Mouse (Mus musculus) layer of hippocampus, postnatal 14 days (tissue): Measurements from ENCODE around the gene Nktr. TPM values are rescaled to one million over a fixed set of nuclear protein-coding genes. Genes with fewer than 3 reads are reported as not detected.

ENCODE experiments used
- DNase-seq, 2 experiments: peaks; one replicate each; pipeline ENCODE4 v3.0.0; 2021 to 2022; ENCODE audit warnings: low spot score in 2 of 2, mixed read lengths in 1 of 2
- long read RNA-seq, 2 experiments: library from polyadenylated mRNA; stranded (forward); transcript quantifications; one replicate each; pipeline ENCODE4 v2.0.0; 2021
- total RNA-seq, 2 experiments: library from RNA; stranded (reverse); gene quantifications; 2 replicates each; pipeline ENCODE4 v1.2.3; 2021

Gene Nktr
- 100 to 1,000 TPM; 105 to 121 TPM for total RNA-seq
- long read RNA-seq, experiment 1, partial matches to known transcripts, result 1 of 1 reads
- long read RNA-seq, experiment 1, other reads (novel, unspliced or antisense), result 0 of 1 reads
- long read RNA-seq, experiment 2, partial matches to known transcripts, result 1 of 4 reads
- long read RNA-seq, experiment 2, other reads (novel, unspliced or antisense), result 3 of 4 reads

DNA sequence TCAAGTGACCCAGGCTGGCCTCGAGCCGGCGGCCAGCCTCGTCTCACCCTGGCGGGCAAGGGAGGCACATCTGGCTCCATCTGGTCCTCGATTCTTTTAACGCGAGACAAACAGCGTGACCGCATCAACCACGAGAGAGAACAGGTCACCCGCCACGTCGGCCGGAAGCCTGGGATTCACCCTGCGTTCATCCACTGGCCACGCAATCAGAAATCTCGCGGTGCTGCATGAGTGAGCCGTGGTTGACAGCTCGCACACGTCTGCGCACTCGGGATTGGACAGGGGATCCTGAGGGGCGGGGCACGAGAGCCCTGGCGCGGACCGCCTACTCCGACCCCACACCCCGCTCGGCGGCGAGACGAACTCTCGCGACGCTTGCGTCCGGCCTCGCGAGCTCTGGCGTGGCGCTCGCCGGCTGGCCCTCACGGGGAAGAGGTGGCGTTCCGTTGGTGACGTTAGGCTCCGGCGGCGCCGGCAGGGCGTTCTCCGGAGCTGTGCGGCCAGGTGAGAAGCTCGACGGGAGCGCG lies at the start of gene Nktr:
Gene Nktr (plus strand): TSS at position 378 of the 527 bp plus-strand sequence.
- peak; percentile 96 to 98 for DNase-seq

DNA sequence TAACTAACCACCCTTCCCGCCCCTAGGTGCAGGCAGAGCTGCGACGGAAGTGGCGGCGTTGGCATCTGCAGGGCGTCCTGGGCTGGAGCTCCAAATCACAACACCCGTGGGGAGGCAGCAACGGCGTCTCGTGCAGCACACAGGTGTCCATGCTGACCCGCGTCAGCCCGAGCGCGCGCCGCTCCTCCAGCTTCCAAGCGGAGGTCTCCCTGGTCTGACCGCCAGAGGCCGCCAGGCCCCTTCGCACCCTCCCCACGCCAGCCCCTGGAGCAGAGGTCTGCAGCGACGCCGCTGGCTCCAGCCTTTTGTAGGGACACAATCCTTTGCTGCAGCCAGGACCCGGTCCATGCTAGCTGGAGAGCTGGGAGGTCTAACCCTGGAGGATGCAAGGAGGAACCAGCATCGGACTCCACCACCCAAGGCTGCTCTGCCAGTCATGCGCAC lies 49.6 kb upstream of the Nktr start:
- DNase-seq, result no peak

DNA sequence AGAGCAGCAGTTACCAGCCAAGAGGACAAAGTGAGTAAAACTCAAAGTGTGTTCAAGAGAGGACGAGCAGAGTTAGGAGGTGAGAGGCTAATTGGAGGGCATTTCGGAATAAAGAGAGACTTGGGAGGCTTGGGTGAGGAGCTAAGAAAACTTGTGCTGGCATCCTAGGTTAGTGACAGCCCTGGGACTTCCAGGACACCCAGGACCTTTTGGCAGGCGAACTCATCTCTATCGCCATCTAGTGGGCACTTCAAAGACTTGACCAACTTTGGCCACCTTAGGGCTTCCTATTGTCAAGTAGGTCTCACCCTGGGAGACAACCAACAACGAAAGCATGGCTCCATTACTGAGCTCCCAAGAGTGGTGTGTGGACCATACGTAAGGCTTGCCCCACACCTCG lies 47.7 kb upstream of the Nktr start:
- peak in 1 of 2 experiments; percentile 49 for DNase-seq

DNA sequence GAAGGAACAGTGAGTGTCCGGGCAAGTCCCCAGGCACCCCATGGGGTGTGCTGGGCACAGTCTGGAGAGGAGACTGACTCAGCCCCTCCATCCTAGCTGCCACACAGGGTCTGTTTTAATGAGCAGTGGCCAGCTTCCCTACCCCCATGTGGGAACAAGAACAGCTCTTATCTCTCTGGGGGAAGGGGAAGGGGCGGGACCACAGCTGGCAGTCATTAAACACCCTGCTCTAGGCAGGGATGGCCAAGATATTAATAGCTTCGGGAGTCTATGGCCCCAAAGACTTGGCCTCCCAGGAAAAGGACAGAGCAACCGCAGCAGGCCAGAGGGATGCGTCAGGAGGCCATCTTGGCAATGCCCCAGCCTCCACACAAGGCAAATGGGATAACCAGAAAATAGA lies 46.7 kb upstream of the Nktr start:
- no peak for DNase-seq

DNA sequence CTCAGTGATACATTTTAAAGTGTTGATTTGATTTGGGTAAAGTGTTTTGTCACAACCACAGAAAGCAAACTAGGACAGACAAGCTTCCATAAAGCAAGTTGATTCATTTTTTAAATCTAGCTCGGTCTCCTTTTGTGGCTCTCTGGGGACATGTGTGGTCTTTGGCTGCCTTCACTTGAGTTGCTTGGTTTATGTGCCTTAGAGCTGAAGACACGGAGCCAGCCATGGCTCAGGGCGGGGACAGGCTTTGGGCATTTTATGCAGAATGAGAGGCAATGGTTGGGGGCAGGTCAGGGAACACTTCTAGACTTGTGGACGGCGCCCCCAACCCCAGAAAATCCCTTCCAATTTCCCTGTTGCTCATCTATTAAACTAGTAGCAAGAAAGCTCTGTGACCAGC lies 45.3 kb upstream of the Nktr start:
- no peak for DNase-seq

DNA sequence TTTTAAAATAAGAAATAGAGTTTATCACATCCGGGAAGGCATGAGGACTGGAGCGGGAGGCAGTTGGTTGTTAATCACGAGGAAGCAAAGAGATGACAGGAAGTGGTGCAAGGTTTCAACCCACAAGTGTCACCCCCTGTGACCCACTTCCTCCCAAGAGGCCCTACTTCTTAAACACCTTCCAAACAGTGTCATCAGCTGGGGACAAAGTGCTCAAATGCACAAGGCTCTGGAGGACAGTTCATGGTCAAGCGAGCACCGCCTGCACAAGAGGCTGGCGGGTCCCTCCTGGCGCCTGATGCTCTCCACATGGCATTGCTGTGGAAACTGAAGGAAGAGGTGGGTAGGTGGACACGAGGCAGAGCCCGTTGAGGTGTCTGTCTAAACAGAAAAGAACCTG lies 44.0 kb upstream of the Nktr start:
- DNase-seq, result no peak

DNA sequence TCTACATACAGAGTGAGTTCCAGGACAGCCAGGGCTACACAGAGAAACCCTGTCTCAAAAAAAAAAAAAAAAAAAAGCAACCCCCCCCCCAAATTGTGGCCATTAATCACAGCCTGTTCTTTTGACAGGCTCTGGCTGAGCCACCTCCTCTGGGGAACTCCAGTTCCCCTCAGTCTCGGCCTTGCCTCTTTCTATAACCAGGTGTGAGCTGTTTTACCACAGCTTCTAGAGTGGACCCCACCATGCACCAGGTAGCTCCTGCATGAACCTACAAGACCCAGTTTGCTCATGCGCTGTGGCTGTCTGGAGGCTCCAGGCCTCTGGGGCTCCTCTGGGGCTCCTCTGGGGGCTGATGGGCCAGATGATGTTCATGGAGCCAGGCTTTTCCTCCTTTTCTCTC lies 43.4 kb upstream of the Nktr start:
- DNase-seq, result no peak

DNA sequence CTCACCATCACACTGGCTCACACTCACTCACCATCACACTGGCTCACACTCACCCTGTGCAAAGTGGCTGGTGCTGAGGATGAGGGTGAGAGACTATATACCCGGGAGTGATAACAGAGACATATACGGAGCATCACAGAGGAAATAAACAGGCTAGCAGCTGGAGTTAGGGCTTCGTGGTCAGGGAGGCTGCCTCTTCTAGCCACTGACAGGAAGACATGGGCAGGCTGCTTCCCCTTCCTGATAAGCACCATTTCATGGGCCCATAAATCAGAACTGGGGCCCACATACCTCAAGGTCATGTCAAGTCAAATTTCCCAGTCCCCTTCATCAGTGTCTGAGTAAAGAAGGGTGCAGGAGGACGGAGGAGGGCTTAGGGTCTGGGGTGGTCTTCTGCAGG lies 41.9 kb upstream of the Nktr start:
- no peak for DNase-seq

DNA sequence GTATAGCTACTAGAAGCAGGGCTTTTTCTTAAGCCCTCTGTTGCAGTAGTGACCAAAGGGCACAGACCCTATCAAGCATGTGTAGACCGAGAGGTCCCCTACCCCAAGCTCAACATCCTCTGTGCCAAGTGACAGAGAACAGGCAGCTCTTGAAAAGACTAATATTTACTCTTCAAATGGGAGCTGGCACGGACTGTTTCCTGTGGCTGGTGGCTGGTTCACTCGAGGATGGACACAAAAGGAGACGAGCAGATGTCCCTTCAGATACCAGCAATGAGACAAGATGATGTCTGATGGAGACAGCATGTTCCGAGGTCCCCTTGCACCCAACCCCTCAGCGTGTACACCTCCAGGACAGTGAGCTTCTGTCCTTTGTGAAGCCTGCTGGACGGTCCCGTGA lies 41.5 kb upstream of the Nktr start:
- DNase-seq, result no peak

DNA sequence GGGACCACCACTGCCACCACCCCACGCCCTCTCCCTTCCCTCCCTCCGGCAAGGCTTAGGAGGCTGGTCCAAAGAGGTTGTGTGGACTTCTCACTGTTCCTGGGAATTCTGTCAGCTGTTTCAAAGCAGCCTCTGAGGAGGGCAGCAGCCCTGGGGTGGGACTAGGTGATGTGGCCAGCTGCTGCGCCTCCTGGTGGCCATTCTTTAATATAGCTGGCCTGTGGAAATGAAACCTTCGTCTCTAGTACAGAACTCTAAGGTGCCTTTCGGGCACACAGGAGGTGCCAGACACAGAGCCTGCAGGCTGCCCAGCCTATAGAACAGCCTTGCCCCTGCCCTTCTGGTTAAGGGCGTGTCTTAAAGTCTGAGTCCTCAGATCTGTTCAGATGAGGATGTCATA lies 39.4 kb upstream of the Nktr start:
- DNase-seq, result peak in 1 of 2 experiments; percentile 41

DNA sequence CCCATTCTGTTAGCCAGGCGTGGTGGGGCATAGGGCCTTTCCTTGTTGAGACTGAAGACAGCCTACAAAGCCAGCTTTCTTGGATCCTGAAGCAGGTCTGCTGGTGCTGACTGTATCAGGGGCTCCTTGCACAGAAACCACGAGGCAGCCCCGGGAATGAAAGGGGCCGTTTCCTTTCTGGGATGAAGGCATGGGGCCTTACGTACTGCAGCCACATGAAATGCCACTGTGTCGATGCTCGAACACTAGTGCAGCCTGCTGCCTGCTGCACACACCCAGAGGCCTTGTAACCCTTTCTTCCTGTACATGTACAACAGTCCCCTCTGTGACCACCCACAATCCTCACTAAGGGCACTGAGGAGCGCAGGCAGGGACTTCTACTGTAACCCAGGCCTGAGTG lies 37.8 kb upstream of the Nktr start:
- DNase-seq, result no peak

DNA sequence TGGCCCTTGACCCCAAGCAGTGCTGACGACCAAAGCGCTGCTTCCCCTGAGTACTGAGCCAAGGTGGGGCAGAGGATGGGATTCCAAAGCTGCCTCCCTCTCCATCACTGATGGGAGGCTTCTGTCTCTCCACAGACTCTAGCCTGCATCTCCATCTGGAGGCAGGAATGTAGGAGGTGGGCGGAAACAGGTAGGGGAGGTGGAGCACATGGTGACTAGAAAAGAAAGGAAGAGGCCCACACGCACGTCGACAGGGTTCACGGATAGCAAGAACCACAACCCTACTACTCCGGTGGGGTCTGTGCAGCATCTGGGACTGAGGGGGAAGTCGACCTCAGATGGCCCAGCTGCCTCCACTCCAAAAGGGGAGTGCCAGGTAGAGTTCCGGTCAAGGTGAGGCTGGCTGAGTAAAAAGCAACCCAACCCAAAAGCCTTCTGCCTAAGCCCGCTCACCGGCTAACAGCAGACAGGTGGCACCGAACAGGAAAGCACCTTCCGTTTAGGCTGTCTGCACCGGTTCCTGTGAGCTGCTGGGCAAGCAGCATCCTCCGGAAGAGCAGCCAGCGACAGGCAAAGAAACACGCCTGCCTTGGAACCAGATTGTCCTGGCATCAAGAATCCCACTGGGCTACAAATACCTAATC lies 36.8 kb upstream of the Nktr start:
- DNase-seq, result no peak

DNA sequence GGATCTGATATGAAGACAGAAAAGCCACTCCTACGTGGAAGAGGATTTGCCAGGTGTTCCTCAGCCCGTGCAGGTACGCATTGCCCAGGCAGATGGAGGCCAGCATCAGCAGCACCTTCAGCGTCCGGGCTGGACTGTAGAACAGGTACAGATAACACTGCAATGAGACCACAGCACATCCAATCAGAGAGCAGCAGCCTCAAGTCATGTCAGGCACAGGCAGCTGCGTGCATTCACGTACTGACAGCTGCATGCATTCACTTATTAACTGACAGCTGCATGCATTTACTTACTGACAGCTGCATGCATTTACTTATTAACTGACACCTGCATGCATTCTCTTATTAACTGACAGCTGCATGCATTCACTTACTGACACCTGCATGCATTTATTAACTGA lies 34.3 kb upstream of the Nktr start:
- DNase-seq, result no peak

DNA sequence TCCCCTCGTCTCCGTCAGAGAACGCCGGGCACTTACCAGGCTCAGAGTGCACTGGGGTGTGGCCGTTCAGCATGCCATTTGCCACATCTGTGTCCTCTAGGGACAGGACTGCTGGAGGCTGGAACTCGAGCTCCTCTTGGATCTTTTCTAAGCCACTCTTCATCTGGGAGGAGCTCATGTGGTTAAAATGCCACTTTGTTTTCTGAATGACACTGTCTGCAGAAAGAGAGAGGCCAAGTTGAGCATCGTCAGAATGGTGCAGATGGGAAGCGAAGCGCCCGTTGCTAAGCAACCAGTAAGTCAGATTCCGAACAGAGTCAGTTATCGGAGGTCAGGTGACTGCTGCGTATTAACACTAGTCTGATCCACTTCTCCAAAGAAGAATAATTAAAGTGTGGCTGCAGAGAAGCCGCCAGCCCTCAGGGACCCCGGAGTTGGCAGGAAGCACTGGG lies 28.7 kb upstream of the Nktr start:
- DNase-seq, result peak; percentile 60 to 81

DNA sequence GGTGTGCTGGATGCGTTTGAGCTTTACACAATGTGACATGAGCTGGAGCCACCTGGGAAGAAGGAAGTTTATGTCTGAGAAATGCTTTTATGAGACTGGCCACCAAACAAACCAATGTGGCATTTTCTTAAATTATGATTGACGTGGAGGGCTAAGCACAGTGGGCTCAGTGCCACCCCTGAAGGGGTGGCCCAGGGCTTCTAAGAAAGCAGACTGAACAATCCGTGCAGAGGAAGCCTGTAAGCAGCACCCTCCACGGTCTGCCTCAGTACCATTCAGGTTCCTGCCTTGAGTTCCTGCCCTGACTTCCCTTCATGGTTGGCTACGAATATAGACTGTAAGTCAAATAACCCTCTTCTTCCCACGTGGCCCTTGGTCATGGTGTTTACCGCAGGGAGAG lies 28.2 kb upstream of the Nktr start:
- DNase-seq, result no peak

DNA sequence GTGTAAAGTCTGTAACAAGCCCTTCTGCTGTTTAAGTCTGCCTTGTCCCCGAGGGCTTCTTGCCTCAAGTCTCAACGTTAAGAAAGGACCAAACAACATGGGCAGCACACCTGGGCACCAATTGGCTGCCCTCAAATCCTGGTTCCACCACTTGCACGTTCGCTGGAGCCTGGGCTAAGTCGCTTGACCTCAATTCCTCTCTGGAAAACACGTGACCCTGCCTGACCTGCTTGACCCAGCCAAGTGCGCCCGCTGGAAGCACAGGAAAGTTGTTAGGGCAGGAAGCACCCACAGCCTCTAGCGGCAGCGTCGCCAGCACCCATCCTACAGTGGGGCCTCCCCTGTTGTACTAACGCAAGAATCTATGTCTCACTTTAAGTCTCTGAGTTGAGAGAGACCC lies 24.2 kb upstream of the Nktr start:
- DNase-seq, result no peak

DNA sequence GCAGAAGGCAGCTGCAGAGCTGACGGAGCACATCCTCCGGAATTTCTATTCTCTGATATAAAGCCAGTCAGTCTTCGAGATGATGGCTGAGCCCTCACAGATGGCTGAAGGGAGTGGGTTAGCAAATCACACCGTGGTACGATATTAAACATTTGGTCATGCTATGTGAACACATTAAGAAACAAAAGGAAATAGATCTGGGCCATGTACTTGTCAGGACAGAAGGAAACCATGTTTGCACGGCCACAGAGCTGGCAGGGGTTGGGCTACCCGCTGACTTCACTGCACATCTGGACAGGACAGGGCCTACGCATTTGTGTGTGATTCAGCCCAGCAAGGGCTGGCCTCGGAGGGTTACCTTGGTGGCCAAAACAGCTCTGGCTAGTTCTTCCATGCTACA lies 22.3 kb upstream of the Nktr start:
- no peak for DNase-seq

DNA sequence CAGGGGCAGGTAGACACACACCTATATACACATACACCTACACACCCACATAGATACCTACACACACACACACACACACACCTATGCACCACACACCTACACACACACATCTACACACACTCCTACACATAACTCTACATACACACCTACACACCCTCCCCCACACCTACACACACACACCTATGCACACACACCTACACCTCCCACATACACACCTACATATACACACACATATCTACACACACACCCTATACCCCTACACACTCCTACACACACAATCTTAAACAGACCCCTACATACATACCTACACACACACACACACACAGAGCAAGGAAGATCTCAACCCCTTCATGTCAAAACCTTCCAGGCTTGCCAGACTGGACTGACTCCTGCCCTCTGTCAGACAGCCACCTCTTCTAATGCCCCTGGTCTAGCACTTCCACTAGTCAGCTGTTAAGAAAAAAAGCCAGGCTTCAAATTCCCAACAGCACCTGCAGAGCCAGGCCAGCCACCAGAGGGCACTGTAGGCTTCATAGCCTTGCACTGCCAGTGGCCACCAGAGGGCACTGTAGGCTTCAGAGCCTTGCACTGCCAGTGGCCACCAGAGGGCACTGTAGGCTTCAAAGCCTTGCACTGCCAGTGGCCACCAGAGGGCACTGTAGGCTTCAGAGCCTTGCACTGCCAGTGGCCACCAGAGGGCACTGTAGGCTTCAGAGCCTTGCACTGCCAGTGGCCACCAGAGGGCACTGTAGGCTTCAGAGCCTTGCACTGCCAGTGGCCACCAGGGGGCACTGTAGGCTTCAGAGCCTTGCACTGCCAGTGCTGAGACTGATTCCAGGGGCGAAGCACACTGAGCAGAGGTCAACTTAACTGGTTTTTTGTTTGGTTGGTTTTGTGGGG lies 21.6 kb upstream of the Nktr start:
- peak; percentile 57 to 74 for DNase-seq

DNA sequence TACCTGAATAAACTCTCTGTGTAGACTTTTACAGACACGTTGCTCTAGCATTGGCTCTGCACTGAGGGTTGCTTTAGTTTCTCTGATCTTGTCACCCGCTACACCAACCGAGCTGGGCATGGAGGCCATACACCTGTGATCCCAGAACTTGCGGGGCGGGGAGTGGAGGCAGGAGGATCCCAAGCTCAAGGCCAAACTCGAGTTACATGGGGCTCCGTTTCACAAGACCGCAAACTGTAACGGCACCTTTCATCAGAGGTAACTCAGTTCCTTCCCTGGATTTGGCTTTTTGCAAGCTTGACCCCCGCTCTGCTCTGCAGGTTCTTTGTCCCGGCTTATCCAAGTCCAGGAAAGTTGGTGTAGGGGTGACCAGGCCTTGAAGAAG lies 14.7 kb upstream of the Nktr start:
- DNase-seq, result no peak

DNA sequence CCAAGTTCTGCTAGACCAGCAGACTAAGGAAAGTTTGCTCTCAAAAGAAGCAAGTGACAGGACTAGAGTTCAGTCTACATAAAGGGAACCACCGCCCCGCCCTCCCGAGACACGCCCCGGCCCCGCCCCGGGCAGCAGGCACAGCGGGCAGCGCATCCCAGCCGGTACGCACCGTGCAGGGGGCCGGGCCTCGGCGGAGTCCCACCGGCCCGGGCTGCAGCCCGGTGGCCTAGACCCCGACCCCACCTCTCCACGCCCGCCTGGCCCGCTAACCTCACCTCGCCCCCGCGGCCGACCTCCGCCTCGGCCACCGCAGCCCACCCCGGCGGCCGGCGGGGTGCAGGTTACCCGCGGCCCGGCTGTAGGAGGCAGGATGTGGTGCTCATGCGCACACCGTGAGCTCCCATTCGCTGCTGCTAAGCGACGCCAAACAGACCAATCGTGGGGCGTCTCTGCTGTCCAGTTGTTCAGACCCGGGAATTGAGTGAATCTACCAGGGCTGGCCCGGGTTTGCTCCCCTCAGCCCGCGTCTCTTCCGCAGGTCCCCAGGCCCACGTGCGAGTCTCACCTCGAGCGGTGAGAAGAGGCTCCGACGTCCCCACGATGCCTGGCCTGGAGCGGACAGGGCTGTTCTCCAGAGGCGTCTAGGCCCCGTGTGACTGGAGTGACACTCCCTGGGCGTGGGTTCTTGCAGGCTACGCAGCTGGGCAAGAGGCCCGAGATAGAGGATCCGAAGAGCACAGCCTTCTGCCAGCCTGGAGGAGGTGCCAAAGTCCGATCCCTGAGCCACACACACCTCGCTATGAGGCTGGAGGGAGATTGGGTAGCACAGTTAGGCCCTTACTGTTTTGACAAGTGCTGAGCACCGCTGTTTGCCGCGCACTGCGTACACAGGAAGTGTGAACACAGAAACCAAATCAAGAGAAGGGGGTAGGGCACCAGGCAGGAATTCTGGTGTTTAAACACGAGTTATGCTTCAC lies 14.0 kb upstream of the Nktr start, which contains the start of gene Sec22c:
Gene Sec22c (minus strand): TSS at position 845 of the 980 bp plus-strand sequence.
- DNase-seq, result peak; percentile 85 to 88
